Mouse (Mus musculus) G1E (cell line): ENCODE results near the gene Fam20a.

Experiments used
- CTCF ChIP-seq: IDR thresholded peaks from 2 replicates; pipeline ENCODE4 v1.5.1; 2012; ENCODE audit warnings: low read depth, low read length, inconsistent platforms, mixed read lengths
- GATA1 ChIP-seq: IDR thresholded peaks from 2 replicates; pipeline ENCODE4 v1.6.1; 2012; ENCODE audit warnings: borderline replicate concordance, low read length, inconsistent platforms, mixed read lengths
- GATA2 ChIP-seq: IDR thresholded peaks from 2 replicates; pipeline ENCODE4 v1.6.1; 2012; ENCODE audit warnings: low read depth, low read length, inconsistent platforms, borderline replicate concordance
- POLR2AphosphoS5 ChIP-seq: IDR thresholded peaks from 2 replicates; pipeline ENCODE4 v1.6.1; 2012; ENCODE audit warnings: low read depth, low read length, inconsistent platforms; ENCODE audit not compliant: insufficient replicate concordance

GRCm38 (mm10) chr11:109717966-109718895 is 3.8 kb downstream of the Fam20a start:
- TF ChIP-seq CTCF: no peak
- TF ChIP-seq POLR2AphosphoS5: no peak
- TF ChIP-seq GATA1: no peak
- TF ChIP-seq GATA2: no peak
